Mouse (Mus musculus): ENCODE measurements around the gene Kazald1.

GRCm38 (mm10) chr19:45056364-45056763 is 18.7 kb upstream of the Kazald1 start:
- no peak for TF ChIP-seq EP300 (IDR thresholded peaks at IDR 0.05; ENCODE audit: insufficient read depth, low read depth, low read length)
- TF ChIP-seq POLR2A (IDR thresholded peaks at IDR 0.05; ENCODE audit: insufficient read depth, low read length), result no peak
